Mouse (Mus musculus) megakaryocyte, adult 5-6 weeks (primary cell): ENCODE data around the gene Thada. TPM values are rescaled to one million over a fixed set of nuclear protein-coding genes. Genes with fewer than 3 reads are reported as not detected.

ENCODE experiments used
- ATAC-seq: 2 replicates; pipeline ENCODE4 v1.8.0; 2016; ENCODE audit warnings: mild to moderate bottlenecking, inconsistent platforms; ENCODE audit not compliant: poor library complexity, severe bottlenecking
- total RNA-seq, 2 experiments: library from RNA; stranded (forward) in 1 of 2; stranded (reverse) in 1 of 2; fragments of 153-499, 151-499 nt in 1 of 2; fragments of 221-1000, 200-1000 nt in 1 of 2; gene quantifications; 2 replicates each; pipeline versions ENCODE4 v1.2.3 to v1.2.4; 2015 to 2017

The Thada gene
- total RNA-seq, 2 experiments from 2014 or later = 12.5 to 15.4 TPM

DNA sequence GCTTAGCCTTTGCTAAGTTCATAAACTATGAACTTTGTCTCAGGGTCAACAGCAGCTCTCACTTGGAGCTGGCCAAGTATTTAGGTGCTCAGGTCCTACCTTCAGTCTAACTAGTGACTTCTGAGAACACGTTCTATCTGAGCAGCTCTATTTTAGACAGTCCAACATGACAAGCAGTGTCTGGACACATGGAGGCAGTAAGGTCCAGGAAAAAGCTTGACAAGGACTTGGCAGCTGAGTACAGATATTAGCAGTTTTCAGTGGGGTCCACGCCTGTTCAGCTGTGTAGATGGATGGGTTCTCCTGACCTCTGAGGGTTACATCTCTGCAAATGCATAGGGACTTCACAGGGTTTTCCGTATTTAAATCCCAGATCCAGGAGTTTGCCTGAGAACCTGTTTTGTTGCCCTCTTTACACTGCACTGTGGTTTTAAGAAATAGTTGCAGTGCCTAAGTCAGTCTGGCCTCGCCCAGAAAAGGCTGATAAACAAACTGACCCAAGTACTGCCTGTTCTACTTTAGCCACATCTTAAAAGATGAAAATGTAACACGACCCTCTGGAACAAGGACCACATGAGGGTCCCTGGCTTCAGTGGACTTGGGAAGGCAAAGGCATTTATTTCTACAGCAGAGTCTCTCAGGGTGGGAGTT is 200.4 kb downstream of the Thada start:
- no peak for ATAC-seq

DNA sequence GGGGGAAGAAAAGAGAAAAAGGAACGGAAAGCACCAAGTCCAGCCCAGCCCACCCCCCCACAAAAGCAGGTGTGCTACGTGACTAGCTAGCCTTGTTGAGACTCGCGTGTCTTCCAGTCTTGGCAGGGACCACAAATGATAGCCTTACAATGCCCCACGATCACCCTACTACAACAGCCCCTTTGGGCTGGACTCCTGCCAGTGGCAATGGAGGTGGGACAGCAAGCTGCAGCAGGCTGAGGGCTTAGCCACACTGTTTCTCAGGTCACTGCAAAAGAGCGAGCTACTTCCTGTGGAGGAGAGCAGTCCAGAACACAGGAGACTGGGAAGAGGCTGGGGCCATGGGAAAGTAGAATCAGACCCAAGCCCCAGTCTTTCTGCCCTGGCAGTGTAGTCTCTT is 201.7 kb downstream of the Thada start:
- no peak for ATAC-seq

GRCm38 (mm10) chr17:84263591-84263990 is 202.4 kb downstream of the Thada start:
- no peak for ATAC-seq

GRCm38 (mm10) chr17:84262325-84262979 is 203.6 kb downstream of the Thada start:
- ATAC-seq = no peak

- ATAC-seq = no peak
These were observed 205.0 kb downstream of the Thada start for GRCm38 (mm10) chr17:84261010-84261409.

DNA sequence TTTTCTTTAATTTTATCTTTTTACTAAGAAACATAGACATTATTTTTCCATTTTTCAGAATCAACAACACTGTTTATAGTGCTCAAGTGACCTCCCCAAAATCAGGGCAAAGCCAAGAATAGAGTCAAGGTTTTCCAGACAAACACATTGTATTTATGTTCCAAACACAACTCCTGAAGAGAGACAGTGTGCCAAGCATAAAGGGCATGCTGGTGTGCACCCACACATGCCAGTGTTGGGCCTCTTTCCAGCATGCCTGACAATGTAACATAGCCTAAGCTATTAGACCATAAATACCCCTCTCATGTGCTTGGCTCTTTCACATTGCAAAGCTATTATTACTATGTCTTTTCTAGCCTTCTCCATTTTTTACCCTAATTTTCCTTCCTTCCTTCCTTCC is 205.8 kb downstream of the Thada start:
- ATAC-seq = no peak

- ATAC-seq = peak; percentile 47
These were observed 207.3 kb downstream of the Thada start for GRCm38 (mm10) chr17:84258638-84259261.

DNA sequence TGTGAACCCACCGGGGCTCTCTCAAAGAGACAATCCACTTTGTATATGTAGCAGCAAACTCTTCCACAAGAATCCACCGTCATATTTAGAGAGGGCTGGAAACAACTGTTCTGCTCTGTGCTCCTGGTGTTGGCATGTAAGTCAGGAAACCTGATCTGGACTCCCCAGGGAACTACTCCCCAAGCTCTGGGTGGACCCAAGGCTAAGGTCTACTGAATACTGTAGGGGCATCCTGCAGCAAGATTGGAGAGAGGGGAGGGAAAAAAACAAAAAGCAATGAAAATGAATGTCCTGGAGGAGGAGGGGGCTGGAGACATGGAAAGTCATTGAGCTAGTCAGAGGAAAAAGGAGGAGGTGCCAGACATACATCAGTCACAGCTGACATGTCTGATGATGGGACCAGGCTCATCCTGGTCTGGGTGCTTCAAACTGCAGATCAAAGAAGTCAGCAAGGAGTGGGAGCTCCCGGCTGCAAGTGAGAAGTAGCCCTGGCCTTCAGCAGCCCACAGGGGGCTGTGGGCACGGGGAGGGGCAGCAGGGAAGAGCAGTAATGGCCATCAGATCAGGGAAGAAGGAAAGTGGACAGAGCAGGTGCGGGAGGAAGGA is 208.0 kb downstream of the Thada start:
- ATAC-seq = no peak

DNA sequence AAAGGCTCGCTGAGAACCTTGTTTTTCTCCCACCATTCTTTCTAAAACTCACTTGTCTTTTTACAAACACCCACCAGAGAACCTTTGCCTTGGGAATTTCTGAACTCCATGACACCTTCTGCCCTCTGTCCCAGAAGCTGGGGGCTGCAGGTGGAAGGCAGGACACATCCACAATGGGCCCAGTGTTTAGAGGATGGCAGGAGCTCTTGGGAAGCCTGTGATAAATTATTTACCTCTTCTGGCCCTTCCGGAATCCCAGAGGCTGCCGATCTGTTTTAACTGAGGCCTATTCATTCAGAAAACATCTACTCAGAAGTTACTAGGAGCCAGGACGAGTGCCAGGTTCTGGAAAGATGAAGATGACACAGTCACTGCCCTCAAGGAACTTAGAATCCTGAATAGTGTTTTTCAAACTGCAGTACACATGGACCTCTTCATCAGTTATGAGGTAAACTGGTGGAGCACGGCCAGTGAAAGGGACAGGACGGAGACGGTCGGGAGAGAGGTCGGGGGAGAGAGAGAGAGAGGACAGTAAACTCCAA is 209.7 kb downstream of the Thada start:
- ATAC-seq = no peak

- no peak for ATAC-seq
These were observed 210.2 kb downstream of the Thada start for GRCm38 (mm10) chr17:84255841-84256240.

DNA sequence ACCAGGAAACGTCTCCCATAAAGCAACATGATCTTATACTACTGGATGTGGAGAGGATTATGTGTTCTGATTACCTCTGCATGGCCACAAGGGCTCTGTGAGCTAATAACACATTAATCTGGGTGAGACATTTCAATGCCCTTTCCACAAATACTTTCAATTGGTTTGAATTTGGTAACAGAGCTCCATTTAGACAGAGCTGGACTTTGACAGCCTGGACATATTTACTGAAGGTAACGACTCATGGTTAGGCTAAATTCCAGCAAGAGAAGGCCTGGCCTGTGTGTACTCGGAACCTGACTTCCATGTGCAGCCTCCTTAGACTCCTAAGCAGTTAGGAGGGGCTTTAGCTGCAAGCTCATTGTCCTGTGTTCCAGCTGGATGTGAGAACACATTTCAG is 214.6 kb downstream of the Thada start:
- no peak for ATAC-seq

- ATAC-seq = no peak
These were observed 221.7 kb downstream of the Thada start for GRCm38 (mm10) chr17:84244182-84244920.

DNA sequence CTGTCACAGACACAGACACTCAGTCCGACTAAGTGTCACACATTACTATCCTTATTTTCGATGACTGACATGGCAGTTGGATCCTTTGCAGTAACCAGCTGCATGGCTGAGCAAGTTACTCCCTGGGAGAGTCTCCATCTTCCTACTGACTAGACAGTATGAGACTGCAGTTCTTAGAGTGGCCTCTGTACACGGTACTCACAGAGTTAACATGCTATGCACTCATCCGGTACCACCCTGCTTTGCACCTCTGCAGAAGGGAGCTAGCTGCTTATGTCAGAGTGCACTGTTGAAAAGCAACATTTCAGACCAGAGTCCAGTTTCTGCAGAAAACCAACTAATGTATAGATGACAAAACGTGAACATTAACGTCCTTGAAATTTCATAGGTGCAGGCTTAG is 222.2 kb downstream of the Thada start:
- no peak for ATAC-seq

- no peak for ATAC-seq
These were observed 224.6 kb downstream of the Thada start for GRCm38 (mm10) chr17:84241308-84241957.

- no peak for ATAC-seq
These were observed 226.2 kb downstream of the Thada start for GRCm38 (mm10) chr17:84239679-84240292.

DNA sequence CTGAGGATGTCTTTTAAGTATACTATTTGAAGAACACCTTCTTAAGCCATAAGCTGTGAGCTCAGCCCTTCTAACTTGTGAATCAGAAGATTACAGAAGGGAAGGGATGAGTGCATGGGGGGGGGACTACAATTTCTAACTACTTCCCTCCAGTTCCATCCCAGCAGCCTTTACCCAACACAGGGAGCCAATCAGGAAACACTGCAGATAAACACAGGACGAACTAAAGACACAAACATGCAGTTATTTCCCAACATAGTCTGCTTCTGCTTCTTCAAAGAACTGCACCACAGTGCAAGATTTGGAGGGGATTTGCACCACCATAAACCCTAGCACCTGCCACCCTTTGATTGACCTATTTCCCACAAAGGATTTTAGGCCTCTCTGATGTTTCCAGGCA is 227.8 kb downstream of the Thada start:
- peak; percentile 53 for ATAC-seq

- ATAC-seq = no peak
These were observed 229.0 kb downstream of the Thada start for GRCm38 (mm10) chr17:84236781-84237557.

GRCm38 (mm10) chr17:84235399-84235928 is 230.5 kb downstream of the Thada start:
- ATAC-seq = peak; percentile 85

DNA sequence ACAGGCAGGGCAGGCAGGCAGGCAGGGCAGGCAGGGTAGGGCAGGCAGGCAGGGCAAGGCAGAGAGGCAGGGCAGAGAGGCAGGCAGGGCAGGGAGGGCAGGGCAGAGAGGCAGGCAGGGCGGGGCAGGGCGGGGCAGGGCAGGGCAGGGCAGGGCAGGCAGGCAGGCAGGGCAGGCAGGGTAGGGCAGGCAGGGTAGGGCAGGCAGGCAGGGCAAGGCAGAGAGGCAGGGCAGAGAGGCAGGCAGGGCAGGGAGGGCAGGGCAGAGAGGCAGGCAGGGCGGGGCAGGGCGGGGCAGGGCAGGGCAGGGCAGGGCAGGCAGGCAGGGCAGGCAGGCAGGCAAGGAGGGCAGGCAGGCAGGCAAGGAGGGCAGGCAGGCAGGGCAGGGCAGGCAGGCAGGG is 231.2 kb downstream of the Thada start:
- peak; percentile 36 for ATAC-seq
